Mouse (Mus musculus) limb, embryonic 14.5 days (tissue): ENCODE measurements around the gene Ranbp9. TPM values are rescaled to one million over a fixed set of nuclear protein-coding genes. Genes with fewer than 3 reads are reported as not detected.
"Not testable (repeated sequence)": the region's sequence is repeated elsewhere in the genome, so short reads cannot be mapped to it uniquely, and the experiment has no call there.

ENCODE experiments used
- ATAC-seq: fragments of 200-750 bp; cut with Nextera tagmentation; 2 replicates; pipeline ENCODE4 v1.8.0; 2017; ENCODE audit warnings: low read depth, moderate number of reproducible peaks, moderate TSS enrichment; ENCODE audit not compliant: low FRiP score
- DNase-seq: peaks from one replicate; pipeline ENCODE4 v3.0.0-alpha.2; 2015; ENCODE audit warnings: low spot score
- H3K27ac ChIP-seq: fragments of 300-500 bp; sonication (generic); replicated peaks from 2 replicates; pipeline ENCODE4 v1.5.1; 2014; ENCODE audit warnings: low read depth, mild to moderate bottlenecking, low read length, moderate library complexity, mixed read lengths
- H3K27me3 ChIP-seq: fragments of 300-500 bp; sonication (generic); 2 replicates; pipeline ENCODE4 v1.6.1; 2014; ENCODE audit warnings: low read length, mixed read lengths; ENCODE audit not compliant: control insufficient read depth, insufficient read depth
- H3K36me3 ChIP-seq: fragments of 300-500 bp; sonication (generic); 2 replicates; pipeline ENCODE4 v1.6.1; 2014; ENCODE audit warnings: mild to moderate bottlenecking, low read length, moderate library complexity, mixed read lengths; ENCODE audit not compliant: control insufficient read depth, insufficient read depth
- H3K4me1 ChIP-seq: fragments of 300-500 bp; sonication (generic); 2 replicates; pipeline ENCODE4 v1.6.1; 2014; ENCODE audit warnings: antibody characterized with exemption, low read length, mixed read lengths; ENCODE audit not compliant: control insufficient read depth, insufficient read depth
- H3K4me2 ChIP-seq: fragments of 300-500 bp; sonication (generic); replicated peaks from 2 replicates; pipeline ENCODE4 v1.6.1; 2014; ENCODE audit warnings: low read depth, mild to moderate bottlenecking, low read length, moderate library complexity; ENCODE audit not compliant: severe bottlenecking
- H3K4me3 ChIP-seq: fragments of 300-500 bp; sonication (generic); replicated peaks from 2 replicates; pipeline ENCODE4 v1.5.1; 2014; ENCODE audit warnings: low read length
- H3K9ac ChIP-seq: fragments of 300-500 bp; sonication (generic); 2 replicates; pipeline ENCODE4 v1.6.1; 2014; ENCODE audit warnings: mild to moderate bottlenecking, low read depth, low read length, moderate library complexity; ENCODE audit not compliant: severe bottlenecking
- H3K9me3 ChIP-seq: fragments of 300-500 bp; sonication (generic); 2 replicates; pipeline ENCODE4 v1.6.1; 2016; ENCODE audit warnings: low read length; ENCODE audit not compliant: control insufficient read depth
- POLR2A ChIP-seq: fragments of 200-500 bp; IDR thresholded peaks from 2 replicates; pipeline ENCODE4 v1.8.0; 2012; ENCODE audit warnings: inconsistent platforms, mild to moderate bottlenecking, moderate library complexity, borderline replicate concordance; ENCODE audit not compliant: insufficient read depth, insufficient read length; ENCODE audit errors: extremely low read depth
- WGBS: fragments of 180-500 bp; shearing (Covaris S2); extraction: QIAGEN DNeasy Blood & Tissue Kit; methylation state at CpG from one replicate; pipeline ENCODE4 v1.1.7; 2014; 5-methylcytosine and 5-hydroxymethylcytosine counted together
- polyA plus RNA-seq, 2 experiments: library from polyadenylated mRNA; depleted of rRNA in 1 of 2; stranded (reverse) in 1 of 2; unstranded in 1 of 2; fragments of >200 nt; fragmentation: Nextera tagmentation in 1 of 2; extraction: Ambion mirVana in 1 of 2; gene quantifications; 2 replicates each; pipeline versions ENCODE4 v1.2.1 to v1.2.3; 2012 to 2014

Ranbp9 gene
- polyA plus RNA-seq, 2 experiments = 12.6 to 36.9 TPM

DNA sequence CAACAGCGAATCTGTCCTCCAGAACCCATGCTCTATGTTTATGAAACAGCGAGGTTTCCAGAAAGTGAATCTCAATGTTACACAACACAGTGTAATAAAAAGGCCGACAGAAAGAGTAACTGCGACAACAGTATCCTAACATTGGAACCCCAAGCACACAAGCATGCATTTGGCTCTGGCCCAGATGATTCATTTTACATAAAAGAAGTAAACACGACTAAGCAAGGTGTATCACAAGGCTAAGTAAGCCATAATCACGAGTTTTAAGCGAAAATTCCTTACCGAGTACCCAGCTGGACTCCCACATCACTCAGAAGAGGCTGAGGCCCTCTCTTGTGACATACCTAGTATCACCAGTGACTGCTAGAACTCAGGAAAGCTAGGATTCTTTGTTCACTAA is 2.5 kb downstream of the Ranbp9 start:
- Histone ChIP-seq H3K27me3 (no peaks in the 10 kb centered on the region), H3K27ac (no peak overlapping the region), H3K9me3 (no peaks in the 10 kb centered on the region), H3K4me1 (peaks cover 9% of the 10 kb centered on the region), H3K36me3 (no peaks in the 10 kb centered on the region), H3K4me3 (peak overlapping the region; percentile 95), H3K4me2 (peak overlapping the region; percentile 78), H3K9ac (peak overlapping the region; percentile 97; the same call in 1 of the 2 replicates)
- TF ChIP-seq POLR2A = no peak
- 25% methylated on average over 8 of the region's 8 CpGs for WGBS
- DNase-seq = no peak
- ATAC-seq = no peak

DNA sequence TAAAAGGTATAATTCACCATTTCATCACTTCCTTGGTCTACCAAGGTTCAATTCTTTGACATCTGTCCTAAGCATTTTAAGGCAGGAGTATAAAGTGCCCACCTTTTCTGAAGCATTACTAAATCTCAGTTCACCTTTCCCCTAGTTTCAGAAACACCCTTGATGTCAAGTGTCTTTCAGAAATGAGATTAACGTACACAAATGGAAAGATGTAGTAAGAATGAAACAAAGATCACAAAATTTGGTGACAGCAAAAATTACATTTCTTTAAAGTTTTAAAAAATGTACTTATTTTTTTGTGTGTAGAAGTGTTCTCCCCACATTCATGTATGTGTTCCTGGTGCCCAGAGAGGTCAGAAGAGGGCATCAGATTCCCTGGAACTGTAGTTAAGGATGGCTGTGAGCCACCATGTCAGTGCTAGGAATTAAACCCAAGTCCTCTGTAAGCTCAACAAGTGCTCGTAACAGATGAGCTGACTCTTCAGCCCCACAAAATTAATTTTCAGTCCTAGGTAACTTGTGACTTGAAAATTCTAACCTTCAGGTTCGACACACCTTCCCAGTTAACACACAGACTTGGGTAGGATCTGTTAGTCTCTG is 3.9 kb downstream of the Ranbp9 start:
- H3K27me3 ChIP-seq = no peaks in the 10 kb centered on the region
- no peak for TF ChIP-seq POLR2A
- H3K36me3 ChIP-seq = no peaks in the 10 kb centered on the region
- DNase-seq (no peak), ATAC-seq (no peak)
- no peak overlapping the region for H3K4me2 ChIP-seq
- no peaks in the 10 kb centered on the region for H3K9me3 ChIP-seq
- H3K4me3 ChIP-seq = no peak overlapping the region
- H3K4me1 ChIP-seq = peaks cover 15% of the 10 kb centered on the region
- no peak overlapping the region for H3K9ac ChIP-seq
- H3K27ac ChIP-seq = no peak overlapping the region
- WGBS = 89% methylated on average over 3 of the region's 3 CpGs

DNA sequence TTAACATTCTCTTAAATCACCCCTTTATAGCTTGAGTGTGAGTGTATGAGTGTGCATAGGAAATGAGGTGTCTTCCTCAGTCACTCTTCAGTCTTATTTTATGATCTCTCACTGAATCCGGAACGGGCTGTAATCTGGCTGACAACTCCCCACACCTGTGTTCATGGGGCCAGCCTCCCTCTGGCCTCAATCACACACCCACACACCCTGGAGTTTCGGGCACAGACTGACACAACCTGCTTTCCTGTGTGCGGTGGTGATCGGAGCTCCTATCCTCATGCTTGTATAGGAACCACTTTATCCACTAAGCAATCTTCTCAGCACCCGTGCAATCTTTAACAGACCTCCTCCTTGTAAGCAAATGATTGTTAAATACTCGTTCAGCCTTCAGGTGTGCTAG is 4.9 kb downstream of the Ranbp9 start:
- no peaks in the 10 kb centered on the region for H3K9me3 ChIP-seq
- 72% methylated on average over 7 of the region's 7 CpGs for WGBS
- H3K9ac ChIP-seq = no peak overlapping the region
- H3K27ac ChIP-seq = no peak overlapping the region
- H3K4me3 ChIP-seq = no peak overlapping the region
- no peak for DNase-seq
- H3K27me3 ChIP-seq = no peaks in the 10 kb centered on the region
- TF ChIP-seq POLR2A = no peak
- H3K36me3 ChIP-seq = no peaks in the 10 kb centered on the region
- H3K4me2 ChIP-seq = no peak overlapping the region
- H3K4me1 ChIP-seq = peaks cover 15% of the 10 kb centered on the region
- no peak for ATAC-seq

DNA sequence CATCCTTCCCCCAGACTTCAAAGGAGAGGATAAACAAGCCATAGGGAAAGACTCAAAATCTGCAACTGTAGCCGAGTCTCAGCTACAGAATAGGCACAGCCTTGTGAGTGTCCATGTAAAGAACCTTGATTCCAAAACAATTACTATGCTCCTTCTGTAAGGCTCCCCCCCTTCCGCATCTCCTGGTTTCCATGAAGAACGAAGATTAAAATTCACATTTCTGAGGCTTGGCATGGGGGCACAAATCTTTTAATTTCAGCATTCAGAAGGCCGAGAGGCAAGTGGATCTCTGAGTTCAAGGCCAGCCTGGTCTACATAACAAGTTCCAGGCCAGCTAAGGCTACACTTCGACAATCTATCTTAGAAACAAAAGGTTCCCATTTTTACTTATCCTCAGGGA is 6.4 kb downstream of the Ranbp9 start:
- Histone ChIP-seq H3K4me2 (no peak overlapping the region), H3K4me1 (peaks cover 15% of the 10 kb centered on the region), H3K9ac (no peak overlapping the region), H3K4me3 (no peak overlapping the region), H3K27me3 (no peaks in the 10 kb centered on the region), H3K27ac (no peak overlapping the region), H3K9me3 (no peaks in the 10 kb centered on the region), H3K36me3 (no peaks in the 10 kb centered on the region)
- no peak for TF ChIP-seq POLR2A
- DNase-seq (no peak), ATAC-seq (no peak)
- 74% methylated on average over 5 of the region's 5 CpGs for WGBS

DNA sequence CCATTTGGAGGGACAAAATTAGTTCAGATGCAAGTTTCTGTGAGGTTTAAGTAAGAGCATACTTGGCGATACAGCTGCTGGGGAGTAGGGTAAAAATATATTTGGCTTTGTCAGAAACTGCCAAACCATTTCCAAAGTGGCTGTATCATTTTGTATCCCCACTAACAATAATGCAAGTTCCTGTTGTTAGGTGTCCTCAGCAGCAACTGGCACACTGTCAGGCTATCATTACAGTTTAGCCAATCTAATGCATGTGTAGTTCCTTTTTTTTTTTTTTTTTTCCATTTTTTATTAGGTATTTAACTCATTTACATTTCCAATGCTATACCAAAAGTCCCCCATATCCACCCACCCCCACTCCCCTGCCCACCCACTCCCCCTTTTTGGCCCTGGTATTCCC is 9.2 kb downstream of the Ranbp9 start:
- ATAC-seq, H3K4me2 ChIP-seq, H3K4me1 ChIP-seq, H3K9ac ChIP-seq, H3K27me3 ChIP-seq, H3K27ac ChIP-seq, H3K4me3 ChIP-seq, H3K9me3 ChIP-seq, H3K36me3 ChIP-seq, DNase-seq: not testable (repeated sequence)
- 94% methylated on average over 1 of the region's 1 CpGs for WGBS

DNA sequence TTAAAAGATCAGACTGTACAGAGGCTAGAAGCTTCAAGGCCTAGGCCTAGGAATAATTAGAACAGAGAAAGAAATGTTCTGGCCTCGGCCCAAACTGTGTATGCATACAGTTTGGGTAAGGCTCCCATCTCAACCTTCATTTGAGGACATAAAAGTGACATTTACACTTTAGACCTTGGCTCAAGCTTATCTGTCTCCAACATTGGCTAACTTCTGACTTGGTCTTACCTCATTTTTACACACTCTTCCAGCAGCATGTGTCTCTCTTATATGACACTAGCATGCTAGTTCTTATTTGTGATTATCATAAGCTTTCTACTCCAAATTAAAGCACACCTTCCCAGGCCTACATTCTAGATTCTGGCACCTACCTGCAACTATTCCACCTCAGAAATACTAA is 11.5 kb downstream of the Ranbp9 start:
- DNase-seq (no peak), ATAC-seq (no peak)
- Histone ChIP-seq H3K36me3 (no peaks in the 10 kb centered on the region), H3K4me2 (no peak overlapping the region), H3K27me3 (no peaks in the 10 kb centered on the region), H3K9me3 (no peaks in the 10 kb centered on the region), H3K27ac (no peak overlapping the region), H3K4me3 (no peak overlapping the region), H3K4me1 (peaks cover 5% of the 10 kb centered on the region), H3K9ac (no peak overlapping the region)
- no peak for TF ChIP-seq POLR2A
- 95% methylated on average over 1 of the region's 1 CpGs for WGBS
